Comparison of ENCODE assay signal across 20 mouse cellular contexts in the genomic region with DNA sequence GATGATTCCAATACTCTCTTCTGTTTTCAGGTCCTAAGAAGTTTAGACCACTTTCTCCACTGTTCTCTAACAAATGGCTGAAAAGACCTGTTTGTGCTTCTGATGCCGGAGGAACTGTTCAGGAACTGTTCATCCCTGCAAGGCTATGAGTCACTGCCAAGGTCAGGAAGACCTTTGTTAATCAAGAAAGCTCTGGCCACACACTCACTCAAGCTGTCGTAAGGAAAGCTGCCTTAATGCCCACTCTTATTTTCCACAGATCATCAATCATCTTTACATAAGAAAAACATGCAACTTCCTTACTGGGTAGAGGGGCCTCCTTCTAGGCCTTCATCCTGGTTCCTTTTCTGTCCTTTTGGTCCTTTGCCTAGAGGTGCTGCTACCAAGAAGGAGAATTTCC.
A peak's percentile ranks its signal among the peaks of the same experiment; 100 is the strongest.
DNase-seq lines count a peak whose midpoint lies in the region; ATAC-seq lines count a peak whose summit lies in the region.
"Had no signal": no experiment of that assay in that cellular context is flagged by ENCODE, and none has a peak within 500 bp of the region (broad histone marks: within the 10 kb centered on the region; RNA-seq: fewer than 3 reads in every experiment).

No protein-coding gene starts in this region.

- no peaks in the 10 kb centered on the region for H3K27me3 ChIP-seq in kidney, embryonic 15.5 days
- H3K27me3 ChIP-seq: forebrain, embryonic 13.5 days; heart, embryonic 13.5 days; hindbrain, embryonic 15.5 days had no signal

- peak; percentile 37 to 76 for DNase-seq in adrenal gland, adult (ENCODE audit: inconsistent age in 2 of 2, low spot score in 1 of 2)
- DNase-seq in adrenal gland, postnatal 4 days (ENCODE audit: low spot score in 2 of 2), result no peak
- no peak for DNase-seq in kidney, postnatal 14 days
- DNase-seq in 3T3-L1 (ENCODE audit: low read depth, low spot score) (peak; percentile 63), ZHBTc4 (ENCODE audit: low read depth, low spot score) (peak; percentile 6)
- DNase-seq in ovary, postnatal 10 days (ENCODE audit: low spot score), result no peak
- no peak for DNase-seq in right cerebral cortex, postnatal 10 days (ENCODE audit: low spot score in 2 of 2)
- DNase-seq: cerebellum, adult 11-12 months; cerebellum, adult 9-10 months; cerebellum, postnatal 25 days; forebrain, postnatal 0 days; gastrocnemius, adult 2 months; gastrocnemius, postnatal 25 days; heart, postnatal 36 days had no signal

- no peak overlapping the region for H3K27ac ChIP-seq in kidney, embryonic 15.5 days
- H3K27ac ChIP-seq: embryonic facial prominence, embryonic 10.5 days; forebrain, embryonic 13.5 days; gastrocnemius, adult 2 months; heart, embryonic 13.5 days; hindbrain, embryonic 15.5 days had no signal

- H3K4me2 ChIP-seq in kidney, embryonic 15.5 days, result no peak overlapping the region
- H3K4me2 ChIP-seq: forebrain, embryonic 13.5 days; heart, embryonic 13.5 days; hindbrain, embryonic 15.5 days had no signal

- 19% methylated on average over 2 of the region's 2 CpGs for WGBS in kidney, embryonic 15.5 days

- H3K9ac ChIP-seq in kidney, embryonic 15.5 days, result no peak overlapping the region
- H3K9ac ChIP-seq: forebrain, embryonic 13.5 days; forebrain, postnatal 0 days; heart, embryonic 13.5 days; hindbrain, embryonic 15.5 days had no signal

- H3K9me3 ChIP-seq in kidney, embryonic 15.5 days (replicated peaks), result no peaks in the 10 kb centered on the region
- H3K9me3 ChIP-seq: embryonic facial prominence, embryonic 10.5 days; forebrain, embryonic 13.5 days; heart, embryonic 13.5 days; hindbrain, embryonic 15.5 days had no signal

- H3K4me3 ChIP-seq in kidney, embryonic 15.5 days (replicated peaks), result no peak overlapping the region
- H3K4me3 ChIP-seq: embryonic facial prominence, embryonic 10.5 days; forebrain, embryonic 13.5 days; gastrocnemius, adult 2 months; heart, embryonic 13.5 days; hindbrain, embryonic 15.5 days had no signal

- H3K36me3 ChIP-seq in kidney, embryonic 15.5 days, result no peaks in the 10 kb centered on the region
- H3K36me3 ChIP-seq: embryonic facial prominence, embryonic 10.5 days; heart, embryonic 13.5 days; hindbrain, embryonic 15.5 days had no signal

- ATAC-seq in kidney, embryonic 15.5 days (replicated peaks; ENCODE audit: low FRiP score), result 0 out of 2 replicates have a peak, but pooled peaks have one; percentile 29
- ATAC-seq: forebrain, embryonic 13.5 days; forebrain, postnatal 0 days; intestine, embryonic 16.5 days had no signal

- H3K4me1 ChIP-seq in kidney, embryonic 15.5 days, result peaks cover 10% of the 10 kb centered on the region

Comparison
In these comparisons a context has a peak if more than half of its experiments do, and no peak if none do; other contexts are left out.
1. DNase-seq: peak in adrenal gland, adult (2 of 2), 3T3-L1 (single experiment) and ZHBTc4 (single experiment); none in adrenal gland, postnatal 4 days (0 of 2), kidney, postnatal 14 days (single experiment), ovary, postnatal 10 days (single experiment) and right cerebral cortex, postnatal 10 days (0 of 2).